Mouse (Mus musculus) heart, embryonic 16.5 days (tissue): ENCODE data around the gene Cks2. TPM values are rescaled to one million over a fixed set of nuclear protein-coding genes. Genes with fewer than 3 reads are reported as not detected.

Source experiments
- ATAC-seq: fragments of 200-750 bp; cut with Nextera tagmentation; replicated peaks from 2 replicates; pipeline ENCODE4 v1.8.0; 2017; ENCODE audit warnings: moderate number of reproducible peaks; ENCODE audit not compliant: insufficient read depth, low FRiP score; ENCODE audit errors: extremely low read depth
- H3K27ac ChIP-seq: fragments of 300-500 bp; sonication (generic); 2 replicates; pipeline ENCODE4 v1.5.1; 2014; ENCODE audit warnings: mild to moderate bottlenecking, low read length, control low read depth, moderate library complexity
- H3K27me3 ChIP-seq: fragments of 300-500 bp; sonication (generic); 2 replicates; pipeline ENCODE4 v1.6.1; 2014; ENCODE audit warnings: low read length, mixed read lengths; ENCODE audit not compliant: control insufficient read depth, insufficient read depth
- H3K36me3 ChIP-seq: fragments of 300-500 bp; sonication (generic); 2 replicates; pipeline ENCODE4 v1.6.1; 2014; ENCODE audit not compliant: control insufficient read depth, insufficient read depth
- H3K4me1 ChIP-seq: fragments of 300-500 bp; sonication (generic); 2 replicates; pipeline ENCODE4 v1.6.1; 2014; ENCODE audit warnings: low read length, mixed read lengths; ENCODE audit not compliant: control insufficient read depth, insufficient read depth
- H3K4me2 ChIP-seq: fragments of 300-500 bp; sonication (generic); 2 replicates; pipeline ENCODE4 v1.6.1; 2014; ENCODE audit warnings: low read depth, mild to moderate bottlenecking, control low read depth, low read length
- H3K4me3 ChIP-seq: fragments of 300-500 bp; sonication (generic); 2 replicates; pipeline ENCODE4 v1.5.1; 2014; ENCODE audit warnings: mild to moderate bottlenecking, control low read depth, low read length
- H3K9ac ChIP-seq: fragments of 300-500 bp; sonication (generic); 2 replicates; pipeline ENCODE4 v1.6.1; 2014; ENCODE audit warnings: low read length, control low read depth
- H3K9me3 ChIP-seq: fragments of 300-500 bp; sonication (generic); replicated peaks from 2 replicates; pipeline ENCODE4 v1.6.1; 2016; ENCODE audit warnings: low read length; ENCODE audit not compliant: control insufficient read depth
- WGBS: fragments of 180-500 bp; shearing (Covaris S2); extraction: QIAGEN DNeasy Blood & Tissue Kit; methylation state at CpG from one replicate; pipeline ENCODE4 v1.1.7; 2014; 5-methylcytosine and 5-hydroxymethylcytosine counted together
- polyA plus RNA-seq: library from polyadenylated mRNA; unstranded; fragments of >200 nt; fragmentation: Nextera tagmentation; extraction: Ambion mirVana; gene quantifications from 2 replicates; pipeline ENCODE4 v1.2.1, GENCODE M21; 2015

The Cks2 gene
- polyA plus RNA-seq, 1 experiment from 2014 or later = 263 TPM

DNA sequence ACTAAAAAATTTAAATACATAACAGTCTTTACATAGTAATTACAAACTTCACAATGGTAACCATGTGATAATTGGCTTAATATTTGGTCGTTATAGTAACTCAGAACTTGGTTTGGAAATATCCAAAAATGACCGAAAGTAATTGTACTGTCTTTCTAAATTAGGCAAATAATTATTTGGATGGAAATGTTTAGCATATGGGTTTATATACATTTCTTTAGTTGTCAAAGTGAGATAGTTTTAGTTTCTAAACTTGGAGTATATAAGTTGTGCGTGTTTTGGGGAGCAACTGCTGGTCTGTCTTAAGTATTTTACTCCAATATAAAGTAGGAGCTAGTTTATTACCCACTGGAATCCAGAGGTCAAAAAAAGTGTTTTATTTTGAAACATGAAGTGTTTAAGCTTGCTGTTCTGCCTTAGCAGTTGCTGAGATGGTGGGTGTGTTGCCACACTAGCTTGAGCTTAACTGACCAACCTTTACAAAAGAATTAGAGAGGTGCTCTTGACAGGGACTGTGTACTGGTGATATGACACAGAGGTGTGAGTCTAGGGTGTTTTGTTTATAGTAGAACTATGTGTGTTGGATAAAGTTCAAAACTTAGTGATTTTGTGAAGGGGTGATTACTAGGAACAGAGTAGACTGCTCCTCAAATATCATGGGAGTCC is 1.5 kb downstream of the Cks2 start:
- Histone ChIP-seq H3K36me3 (peaks cover 3% of the 10 kb centered on the region; the same call in 1 of the 2 replicates), H3K27ac (no peak overlapping the region), H3K9me3 (no peaks in the 10 kb centered on the region), H3K4me1 (peaks cover 24% of the 10 kb centered on the region), H3K27me3 (no peaks in the 10 kb centered on the region), H3K4me3 (peak overlapping the region; percentile 81), H3K9ac (peak overlapping the region; percentile 84), H3K4me2 (peak overlapping the region; percentile 73)
- no peak for ATAC-seq
- WGBS = 15% methylated on average over 3 of the region's 3 CpGs

DNA sequence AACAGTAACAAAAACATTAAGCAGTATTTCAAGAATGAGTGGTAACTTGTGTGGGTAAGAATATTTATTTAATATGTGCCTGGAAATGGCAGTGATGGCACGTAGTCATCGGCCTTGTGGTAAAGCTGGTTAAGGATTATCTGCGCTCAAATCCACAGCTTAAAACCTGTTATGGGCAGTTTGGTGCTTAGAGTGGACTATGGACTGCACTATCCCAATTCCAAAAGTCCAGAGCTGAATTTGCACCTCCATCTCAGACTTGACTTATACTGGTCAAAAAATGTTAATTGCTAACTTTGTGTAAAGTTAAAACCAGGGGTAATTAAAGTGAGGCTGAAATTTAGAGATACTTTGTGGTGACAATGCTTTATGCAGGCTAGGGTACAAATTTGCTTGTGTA is 2.7 kb downstream of the Cks2 start:
- H3K36me3 ChIP-seq = peaks cover 6% of the 10 kb centered on the region; the same call in 1 of the 2 replicates
- H3K4me1 ChIP-seq = peaks cover 28% of the 10 kb centered on the region
- H3K4me2 ChIP-seq = peak overlapping the region; percentile 72
- no peak for ATAC-seq
- 93% methylated on average over 3 of the region's 3 CpGs for WGBS
- H3K4me3 ChIP-seq = peak overlapping the region; percentile 54
- H3K9me3 ChIP-seq = no peaks in the 10 kb centered on the region
- H3K27me3 ChIP-seq = no peaks in the 10 kb centered on the region
- peak overlapping the region; percentile 46 for H3K9ac ChIP-seq
- no peak overlapping the region for H3K27ac ChIP-seq

DNA sequence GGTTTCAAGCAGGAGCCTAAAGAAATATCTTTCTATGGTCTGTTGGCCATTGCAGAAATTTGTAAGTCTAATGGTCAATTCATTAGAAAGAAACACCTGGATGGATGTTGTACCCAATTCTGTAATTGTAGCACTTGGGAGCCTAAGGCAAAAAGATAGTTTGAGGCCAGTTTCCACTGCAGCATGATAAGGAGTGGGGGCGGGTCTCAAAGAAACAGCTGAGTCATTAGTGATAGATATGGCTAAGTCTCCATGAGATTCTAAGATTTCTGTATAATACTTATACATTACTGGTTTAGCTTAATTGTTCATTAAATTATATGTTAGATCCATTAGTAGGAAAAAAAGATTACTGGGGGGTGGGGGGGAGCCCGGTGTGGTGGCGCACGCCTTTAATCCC is 3.2 kb downstream of the Cks2 start:
- Histone ChIP-seq H3K4me3 (no peak overlapping the region; the same call in 1 of the 2 replicates), H3K9ac (no peak overlapping the region), H3K4me1 (peaks cover 28% of the 10 kb centered on the region), H3K9me3 (no peaks in the 10 kb centered on the region), H3K36me3 (peaks cover 6% of the 10 kb centered on the region; the same call in 1 of the 2 replicates), H3K27ac (no peak overlapping the region; the same call in 1 of the 2 replicates), H3K4me2 (peak overlapping the region; percentile 72), H3K27me3 (no peaks in the 10 kb centered on the region)
- ATAC-seq = no peak
- WGBS = 79% methylated on average over 4 of the region's 4 CpGs

DNA sequence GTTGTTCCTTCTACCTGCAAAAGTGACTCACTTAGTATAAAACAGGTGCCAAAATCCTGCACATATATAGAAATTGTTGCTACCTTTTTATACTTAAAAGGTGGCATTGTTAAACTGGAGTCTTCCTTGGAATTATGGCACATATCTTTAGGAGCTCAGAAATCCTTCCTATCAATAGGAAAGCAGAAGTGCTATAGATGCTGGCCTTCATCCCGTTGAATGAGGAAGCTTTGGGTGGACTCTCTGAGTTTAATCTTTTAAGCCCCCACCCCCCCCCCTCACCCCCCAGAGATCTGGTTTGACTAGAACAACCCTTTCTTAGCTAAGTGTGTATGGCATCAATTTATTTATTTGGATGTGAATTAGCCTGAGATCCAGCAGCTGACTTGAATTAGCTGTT is 4.7 kb downstream of the Cks2 start:
- Histone ChIP-seq H3K27ac (no peak overlapping the region), H3K4me1 (peaks cover 28% of the 10 kb centered on the region), H3K27me3 (no peaks in the 10 kb centered on the region), H3K9me3 (no peaks in the 10 kb centered on the region), H3K4me2 (no peak overlapping the region), H3K36me3 (peaks cover 10% of the 10 kb centered on the region; the same call in 1 of the 2 replicates), H3K4me3 (no peak overlapping the region), H3K9ac (no peak overlapping the region)
- ATAC-seq = no peak
- 42% methylated on average over 1 of the region's 1 CpGs for WGBS

DNA sequence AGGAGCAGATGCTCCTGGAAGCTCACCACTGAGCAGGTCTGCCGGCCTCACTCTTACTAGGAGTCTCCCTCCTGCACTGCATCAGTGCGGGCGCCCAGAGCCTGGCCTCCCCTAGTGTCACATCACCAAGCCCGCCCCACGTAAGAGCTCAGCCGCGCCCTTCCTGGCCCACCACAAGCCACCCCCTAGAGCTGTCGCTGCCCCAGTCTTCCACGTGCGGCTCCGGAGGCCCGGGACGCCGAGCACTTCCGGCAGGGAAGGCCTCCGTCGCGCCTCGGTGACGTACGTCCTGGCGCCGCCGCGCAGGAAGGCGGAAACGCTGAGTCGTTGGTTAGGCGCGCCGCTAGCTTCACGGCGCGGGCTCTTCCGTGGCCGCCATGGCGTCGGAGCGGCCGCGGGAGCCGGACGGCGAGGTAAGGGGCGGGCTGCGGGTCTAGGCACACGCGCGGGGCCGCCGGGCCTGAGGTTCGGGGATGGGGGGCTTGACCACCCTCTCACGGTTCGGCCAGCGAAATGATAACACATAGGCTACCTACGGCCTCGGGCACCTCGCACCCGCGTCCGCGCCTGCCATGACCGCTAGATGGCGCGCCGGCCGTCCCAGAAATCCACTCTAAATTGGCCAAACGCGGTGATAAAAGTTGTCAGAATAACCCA is 6.5 kb downstream of the Cks2 start, which contains the start of gene Secisbp2:
TSS of gene Secisbp2 (plus strand) at position 290 of the 657 bp plus-strand sequence.
- peak within 1 kb of the TSS; percentile 61 for H3K4me3 ChIP-seq
- H3K9me3 ChIP-seq = no peaks in the 10 kb centered on the region
- peak within 1 kb of the TSS; percentile 77 for H3K9ac ChIP-seq
- peaks cover 21% of the 10 kb centered on the region for H3K36me3 ChIP-seq
- peak; percentile 94 for ATAC-seq
- WGBS = under 1% methylated on average over 69 of the region's 69 CpGs
- no peaks in the 10 kb centered on the region for H3K27me3 ChIP-seq
- peak within 1 kb of the TSS; percentile 61 for H3K27ac ChIP-seq
- H3K4me1 ChIP-seq = peaks cover 27% of the 10 kb centered on the region
- peak within 1 kb of the TSS; percentile 81 for H3K4me2 ChIP-seq

DNA sequence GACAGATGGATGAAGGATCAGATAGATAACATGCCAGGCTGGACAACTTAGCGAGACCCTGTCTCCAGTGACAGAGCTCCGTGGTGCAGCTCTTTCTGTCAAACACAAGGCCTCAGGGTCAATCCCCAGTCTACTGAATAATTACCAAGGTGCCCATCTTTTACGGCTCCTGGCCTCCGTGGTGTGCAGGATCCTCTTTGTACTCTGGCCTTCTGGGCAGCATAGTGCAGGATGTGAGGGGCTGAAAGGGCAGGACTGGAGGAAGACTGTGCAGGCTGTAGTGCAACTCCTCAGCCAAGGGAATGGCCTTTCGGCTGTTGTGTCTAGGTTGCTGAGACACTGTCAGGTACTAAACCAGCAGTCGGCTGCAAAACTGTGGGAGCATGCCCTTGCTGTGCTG is 8.1 kb downstream of the Cks2 start:
- Histone ChIP-seq H3K4me2 (no peak overlapping the region), H3K27me3 (no peaks in the 10 kb centered on the region), H3K4me3 (no peak overlapping the region), H3K9me3 (no peaks in the 10 kb centered on the region), H3K36me3 (peaks cover 37% of the 10 kb centered on the region), H3K9ac (no peak overlapping the region), H3K4me1 (peaks cover 11% of the 10 kb centered on the region), H3K27ac (no peak overlapping the region)
- WGBS = 92% methylated on average over 6 of the region's 6 CpGs
- no peak for ATAC-seq

DNA sequence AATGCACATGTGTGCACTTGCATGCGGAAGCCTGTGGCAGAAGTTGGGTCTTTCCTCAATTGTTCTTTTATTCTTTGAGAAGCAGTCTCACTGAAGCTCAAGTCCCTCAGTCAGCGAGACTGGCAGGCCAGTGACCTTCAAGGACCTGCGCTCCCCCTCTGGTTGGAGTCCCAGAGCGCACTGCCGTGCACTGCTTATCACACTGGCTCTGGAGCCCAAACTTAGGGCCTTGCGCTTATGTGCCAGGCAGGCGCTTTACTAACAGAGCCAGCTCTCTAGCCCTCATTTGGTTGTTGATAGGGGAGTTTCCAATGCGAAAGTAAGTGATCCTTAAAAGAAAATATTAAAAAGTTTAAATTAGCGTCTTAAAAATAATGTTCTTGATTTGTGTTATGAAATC is 8.9 kb downstream of the Cks2 start:
- Histone ChIP-seq H3K9me3 (no peaks in the 10 kb centered on the region), H3K27ac (no peak overlapping the region; the same call in 1 of the 2 replicates), H3K36me3 (peaks cover 43% of the 10 kb centered on the region), H3K9ac (no peak overlapping the region), H3K4me3 (no peak overlapping the region), H3K4me2 (no peak overlapping the region), H3K4me1 (peaks cover 9% of the 10 kb centered on the region), H3K27me3 (no peaks in the 10 kb centered on the region)
- ATAC-seq = no peak
- 79% methylated on average over 9 of the region's 9 CpGs for WGBS

DNA sequence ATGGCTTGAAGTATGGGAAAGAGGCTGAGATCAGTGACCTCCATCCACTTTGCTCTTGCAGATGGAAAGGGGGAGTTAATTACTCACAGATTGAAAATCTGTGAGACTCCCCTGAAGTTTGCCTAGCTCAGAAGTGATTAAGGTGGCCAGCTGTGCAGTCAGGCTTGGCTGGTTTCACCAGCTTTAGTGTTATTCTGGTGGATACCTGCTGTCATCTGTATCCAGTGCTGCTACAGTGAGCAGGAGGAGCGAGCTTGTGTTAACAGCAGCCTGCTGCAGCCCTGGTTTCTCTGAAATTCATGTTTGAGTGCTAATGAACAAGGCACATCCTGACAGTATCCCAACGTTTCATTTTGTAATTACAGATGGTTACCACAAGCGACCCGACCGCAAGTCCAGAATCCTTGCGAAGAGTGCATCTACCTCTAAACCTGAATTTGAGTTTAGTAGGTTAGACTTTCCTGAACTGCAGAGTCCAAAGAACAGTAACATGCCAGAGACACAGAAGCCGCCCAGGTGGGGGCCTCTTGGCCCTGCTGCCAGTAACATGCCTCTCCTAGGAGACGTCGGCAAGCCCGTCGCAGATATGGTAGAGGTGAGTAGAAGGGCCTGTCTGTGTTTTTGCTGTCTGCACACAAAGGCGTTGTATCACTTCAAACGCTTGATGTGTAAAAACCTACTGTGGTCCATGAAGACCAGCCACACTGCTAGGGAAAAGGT is 11.6 kb downstream of the Cks2 start:
- WGBS = 94% methylated on average over 13 of the region's 13 CpGs
- no peak overlapping the region for H3K27ac ChIP-seq
- H3K27me3 ChIP-seq = no peaks in the 10 kb centered on the region
- H3K9ac ChIP-seq = no peak overlapping the region
- no peak overlapping the region for H3K4me3 ChIP-seq
- H3K36me3 ChIP-seq = peaks cover 62% of the 10 kb centered on the region
- no peaks in the 10 kb centered on the region for H3K9me3 ChIP-seq
- peaks cover 4% of the 10 kb centered on the region for H3K4me1 ChIP-seq
- no peak overlapping the region for H3K4me2 ChIP-seq
- ATAC-seq = no peak

DNA sequence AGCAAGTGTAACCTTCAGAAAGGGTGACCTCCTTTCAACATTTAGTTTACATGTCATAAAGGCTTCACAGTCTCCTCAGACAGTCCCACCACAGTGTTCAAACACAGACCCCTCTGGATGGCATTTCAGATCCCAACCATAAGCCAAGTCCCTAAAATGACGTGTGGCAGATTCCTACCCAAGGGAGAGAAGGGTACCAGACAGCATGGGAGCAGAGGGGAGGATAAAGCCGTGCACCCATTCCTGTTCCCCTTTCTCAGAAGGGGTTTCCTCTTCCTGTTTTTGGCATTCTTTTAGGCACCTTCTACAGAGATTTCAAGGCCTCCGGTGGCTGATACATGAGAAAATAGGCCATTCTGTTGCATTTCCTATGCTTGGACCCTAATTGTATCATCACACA is 13.1 kb downstream of the Cks2 start:
- H3K4me2 ChIP-seq = no peak overlapping the region
- 85% methylated on average over 3 of the region's 3 CpGs for WGBS
- H3K9me3 ChIP-seq = no peaks in the 10 kb centered on the region
- H3K4me3 ChIP-seq = no peak overlapping the region
- H3K36me3 ChIP-seq = peaks cover 71% of the 10 kb centered on the region
- no peak overlapping the region for H3K9ac ChIP-seq
- no peaks in the 10 kb centered on the region for H3K4me1 ChIP-seq
- H3K27ac ChIP-seq = no peak overlapping the region
- ATAC-seq = no peak
- no peaks in the 10 kb centered on the region for H3K27me3 ChIP-seq
